Mouse (Mus musculus) layer of hippocampus, adult 8-10 months (tissue): ENCODE results near the gene Trappc5. TPM values are rescaled to one million over a fixed set of nuclear protein-coding genes. Genes with fewer than 3 reads are reported as not detected.

Experiments used
- total RNA-seq, 4 experiments: library from RNA; stranded (reverse); gene quantifications; 2 replicates each; pipeline ENCODE4 v1.2.4; 2022

Gene Trappc5
- total RNA-seq, 4 experiments from 2014 or later: 26.3 to 31.4 (median 28.6) TPM

Other genes with a start within 250 kb of the Trappc5 start
- gene Pex11g, start 208.6 kb upstream of the Trappc5 start, total RNA-seq: 1 to 10 TPM in 2 of 4 experiments, under 1 TPM in 2; 0.70 to 2.1 (median 1.1) TPM
- gene Tex45, start 205.4 kb upstream of the Trappc5 start, total RNA-seq: under 1 TPM in 2 of 4 experiments, not detected in 2; 0.49 to 0.52 TPM
- 10 to 100 TPM; 27.6 to 32.1 (median 28.0) TPM for gene Zfp358, start 183.2 kb upstream of the Trappc5 start, total RNA-seq
- gene Mcoln1, start 175.8 kb upstream of the Trappc5 start, total RNA-seq: 10 to 100 TPM; 83.5 to 97.9 (median 89.6) TPM
- 100 to 1,000 TPM in 1 of 4 experiments, 10 to 100 TPM in 3; 66.7 to 102 (median 88.9) TPM for gene Pnpla6, start 160.9 kb upstream of the Trappc5 start, total RNA-seq
- gene C330021F23Rik, start 108.3 kb upstream of the Trappc5 start, total RNA-seq: under 1 TPM in 1 of 4 experiments, not detected in 3; 0.56 TPM
- gene Camsap3, start 89.0 kb upstream of the Trappc5 start, total RNA-seq: 10 to 100 TPM; 31.9 to 34.0 (median 32.6) TPM
- 10 to 100 TPM; 39.1 to 45.9 (median 41.4) TPM for gene Xab2, start 55.0 kb upstream of the Trappc5 start, total RNA-seq
- 100 to 1,000 TPM in 1 of 4 experiments, 10 to 100 TPM in 3; 42.2 to 100 (median 80.9) TPM for gene Pet100, start 54.8 kb upstream of the Trappc5 start, total RNA-seq
- not detected for gene Pcp2, start 50.8 kb upstream of the Trappc5 start, total RNA-seq
- gene Stxbp2, start 45.3 kb upstream of the Trappc5 start, total RNA-seq: 10 to 100 TPM; 59.8 to 87.1 (median 69.4) TPM
- gene Retn, start 20.5 kb upstream of the Trappc5 start, total RNA-seq: 1 to 10 TPM in 1 of 4 experiments, under 1 TPM in 3; 0.61 to 1.3 (median 0.75) TPM
- under 1 TPM in 2 of 4 experiments, not detected in 2; 0.25 to 0.31 TPM for gene Mcemp1, start 10.5 kb upstream of the Trappc5 start, total RNA-seq
- gene Fcor, start 3.9 kb upstream of the Trappc5 start, total RNA-seq: 10 to 100 TPM in 3 of 4 experiments, 1 to 10 TPM in 1; 9.9 to 18.1 (median 14.7) TPM
- gene Fcer2a, start 17.9 kb downstream of the Trappc5 start, total RNA-seq: not detected
- not detected for gene Clec4g, start 44.4 kb downstream of the Trappc5 start, total RNA-seq
- gene Cd209a, start 72.7 kb downstream of the Trappc5 start, total RNA-seq: 1 to 10 TPM in 1 of 4 experiments, under 1 TPM in 1, not detected in 2; 0.34 to 1.1 TPM
- gene Cd209e, start 178.0 kb downstream of the Trappc5 start, total RNA-seq: not detected
- not detected for gene Cd209d, start 202.3 kb downstream of the Trappc5 start, total RNA-seq